In genomic region chr11:120666617-120667016, GRCm38 (mm10) we compare ENCODE assay signal across 17 mouse cellular contexts. TPM values are rescaled to one million over a fixed set of nuclear protein-coding genes. Genes with fewer than 3 reads are reported as not detected.
DNase-seq lines count a peak whose midpoint lies in the region; ATAC-seq and TF ChIP-seq lines count a peak whose summit lies in the region.
"Had no signal": no experiment of that assay in that cellular context is flagged by ENCODE, and none has a peak within 500 bp of the region (broad histone marks: within the 10 kb centered on the region; RNA-seq: fewer than 3 reads in every experiment).

No protein-coding gene starts in this region.

- H3K4me2 ChIP-seq in kidney, postnatal 0 days (ENCODE audit: low read length): no peak overlapping the region
- H3K4me2 ChIP-seq: liver, embryonic 12.5 days; midbrain, embryonic 12.5 days had no signal

- DNase-seq in adrenal gland, postnatal 14 days: peak; percentile 39
- DNase-seq in adrenal gland, adult 2 months: no peak
- peak; percentile 16 for DNase-seq in kidney, postnatal 0 days (ENCODE audit: low spot score)
- DNase-seq in kidney, adult 18-20 months: no peak
- peak; percentile 47 for DNase-seq in embryonic facial prominence, embryonic 10.5 days (ENCODE audit: low spot score)
- DNase-seq in retina, embryonic 14.5 days (ENCODE audit: low spot score): peak; percentile 32
- no peak for DNase-seq in thymus, adult 18-20 months
- DNase-seq in thymus, adult 2 months: no peak
- DNase-seq: cerebellum, adult 11-12 months; kidney, adult 2 months; right cerebral cortex, postnatal 4 days had no signal

- H3K9ac ChIP-seq in kidney, postnatal 0 days (ENCODE audit: low read depth, low read length): no peak overlapping the region
- H3K9ac ChIP-seq: liver, embryonic 12.5 days; midbrain, embryonic 12.5 days had no signal

- ATAC-seq in kidney, postnatal 0 days (replicated peaks; ENCODE audit: low FRiP score, low read depth): no peak
- ATAC-seq: hindbrain, embryonic 16.5 days; liver, embryonic 12.5 days had no signal

- 0 out of 2 replicates have a peak, but pooled peaks cover 6% of the 10 kb centered on the region for H3K27me3 ChIP-seq in kidney, postnatal 0 days (ENCODE audit: insufficient read depth, low read length)
- peaks cover 47% of the 10 kb centered on the region for H3K27me3 ChIP-seq in embryonic facial prominence, embryonic 10.5 days (replicated peaks; ENCODE audit: low read depth, poor library complexity, severe bottlenecking)
- peaks cover 4% of the 10 kb centered on the region for H3K27me3 ChIP-seq in thymus, adult 2 months (ENCODE audit: control insufficient read depth, insufficient read depth, low read length)

- WGBS in kidney, postnatal 0 days: 10% methylated on average over 3 of the region's 3 CpGs
- 5% methylated on average over 3 of the region's 3 CpGs for whole genome bisulfite sequencing in embryonic facial prominence, embryonic 10.5 days
- 78% methylated on average over 3 of the region's 3 CpGs for WGBS in thymus, adult 2 months

- H3K9me3 ChIP-seq in kidney, postnatal 0 days (replicated peaks; ENCODE audit: low read length): no peaks in the 10 kb centered on the region
- no peaks in the 10 kb centered on the region for H3K9me3 ChIP-seq in embryonic facial prominence, embryonic 10.5 days
- H3K9me3 ChIP-seq: liver, embryonic 12.5 days; midbrain, embryonic 12.5 days had no signal

- no peak for TF ChIP-seq POLR2A in thymus, adult 2 months (IDR thresholded peaks at IDR 0.05; ENCODE audit: control insufficient read depth, extremely low read depth, insufficient read depth, low read length, poor library complexity)

- no peak overlapping the region for H3K4me3 ChIP-seq in kidney, postnatal 0 days (replicated peaks; ENCODE audit: low read depth, low read length)
- no peak overlapping the region for H3K4me3 ChIP-seq in embryonic facial prominence, embryonic 10.5 days
- no peak overlapping the region for H3K4me3 ChIP-seq in thymus, adult 2 months (ENCODE audit: control insufficient read depth, insufficient read depth, low read length)
- H3K4me3 ChIP-seq: liver, embryonic 12.5 days; midbrain, embryonic 12.5 days had no signal

- no peak for TF ChIP-seq CTCF in kidney, postnatal 0 days (IDR thresholded peaks at IDR 0.05; ENCODE audit: low read depth)
- no peak for TF ChIP-seq CTCF in thymus, adult 2 months (IDR thresholded peaks at IDR 0.05; ENCODE audit: borderline replicate concordance, control insufficient read depth, extremely low read depth, insufficient read depth, low read length, poor library complexity)

- no peak overlapping the region for H3K27ac ChIP-seq in kidney, postnatal 0 days
- no peak overlapping the region for H3K27ac ChIP-seq in embryonic facial prominence, embryonic 10.5 days (replicated peaks)
- no peak overlapping the region for H3K27ac ChIP-seq in thymus, adult 2 months (ENCODE audit: control insufficient read depth, insufficient read depth, low read length)
- H3K27ac ChIP-seq: liver, embryonic 12.5 days; midbrain, embryonic 12.5 days had no signal

- no peaks in the 10 kb centered on the region for H3K4me1 ChIP-seq in kidney, postnatal 0 days (replicated peaks; ENCODE audit: insufficient read depth, low read length)
- peaks cover 17% of the 10 kb centered on the region for H3K4me1 ChIP-seq in embryonic facial prominence, embryonic 10.5 days
- H3K4me1 ChIP-seq in thymus, adult 2 months (replicated peaks; ENCODE audit: control insufficient read depth, insufficient read depth, low read length): no peaks in the 10 kb centered on the region
- H3K4me1 ChIP-seq: liver, embryonic 12.5 days had no signal

- H3K36me3 ChIP-seq in kidney, postnatal 0 days (ENCODE audit: insufficient read depth, low read length): no peaks in the 10 kb centered on the region
- H3K36me3 ChIP-seq in embryonic facial prominence, embryonic 10.5 days (replicated peaks): no peaks in the 10 kb centered on the region
- no peaks in the 10 kb centered on the region for H3K36me3 ChIP-seq in thymus, adult 2 months (ENCODE audit: control insufficient read depth, insufficient read depth, low read length)
- H3K36me3 ChIP-seq: liver, embryonic 12.5 days; midbrain, embryonic 12.5 days had no signal

RNA-seq across cellular contexts. Expression of gene Notum, which starts 5.6 kb away (rescaled TPM):
- 8.3 and 11.2 TPM in 2 replicates for total RNA-seq in adrenal gland, postnatal 14 days (2021)
- 1 to 10 TPM; 2.8 to 8.1 TPM for total RNA-seq in adrenal gland, adult 2 months (2021)
- 7.4 and 9.3 TPM in 2 replicates for polyA plus RNA-seq in adrenal gland, adult 2 months (2012; rRNA removed)
- polyA plus RNA-seq in kidney, postnatal 0 days (2015; fragmentation: Nextera tagmentation; extraction: Ambion mirVana): 5.3 and 7.4 TPM in 2 replicates
- polyA plus RNA-seq in embryonic facial prominence, embryonic 10.5 days (2016; fragmentation: Nextera tagmentation; extraction: Ambion mirVana): 4.4 and 4.8 TPM in 2 replicates
- 0.24 and 0.89 TPM in 2 replicates for polyA plus RNA-seq in thymus, adult 2 months (2012; rRNA removed)
- total RNA-seq: common myeloid progenitor, adult 5-6 weeks; gastrocnemius, adult 18-20 months had no signal

RNA-seq across cellular contexts. Expression of gene Aspscr1, which starts 6.2 kb away (rescaled TPM):
- total RNA-seq in adrenal gland, postnatal 14 days (2021): 69.4 and 71.3 TPM in 2 replicates
- 10 to 100 TPM; 74.9 to 84.1 TPM for total RNA-seq in adrenal gland, adult 2 months (2021)
- 124 and 125 TPM in 2 replicates for polyA plus RNA-seq in adrenal gland, adult 2 months (2012; rRNA removed)
- polyA plus RNA-seq in kidney, postnatal 0 days (2015; fragmentation: Nextera tagmentation; extraction: Ambion mirVana): 122 TPM in 2 replicates
- polyA plus RNA-seq in embryonic facial prominence, embryonic 10.5 days (2016; fragmentation: Nextera tagmentation; extraction: Ambion mirVana): 151 and 155 TPM in 2 replicates
- 170 and 183 TPM in 2 replicates for polyA plus RNA-seq in thymus, adult 2 months (2012; rRNA removed)

RNA-seq across cellular contexts. Expression of gene Myadml2, which starts 18.7 kb away (rescaled TPM):
- 0.94 TPM in 1 of 2 replicates, not detected in the other for total RNA-seq in adrenal gland, postnatal 14 days (2021)
- 1 to 10 TPM in 1 of 2 experiments, not detected in 1; 1.0 TPM for total RNA-seq in adrenal gland, adult 2 months (2021)
- 0.11 and 0.59 TPM in 2 replicates for polyA plus RNA-seq in adrenal gland, adult 2 months (2012; rRNA removed)
- polyA plus RNA-seq in kidney, postnatal 0 days (2015; fragmentation: Nextera tagmentation; extraction: Ambion mirVana): 0.24 and 0.28 TPM in 2 replicates
- polyA plus RNA-seq in embryonic facial prominence, embryonic 10.5 days (2016; fragmentation: Nextera tagmentation; extraction: Ambion mirVana): not detected in 2 replicates
- 1.2 and 3.2 TPM in 2 replicates for polyA plus RNA-seq in thymus, adult 2 months (2012; rRNA removed)
- total RNA-seq: common myeloid progenitor, adult 5-6 weeks had no signal
- polyA plus RNA-seq: midbrain, embryonic 12.5 days; neural tube, embryonic 11.5 days had no signal

RNA-seq across cellular contexts. Expression of gene Pycr1, which starts 23.0 kb away (rescaled TPM):
- total RNA-seq in adrenal gland, postnatal 14 days (2021): 1.6 TPM in 2 replicates
- 1 to 10 TPM; 1.0 to 1.9 TPM for total RNA-seq in adrenal gland, adult 2 months (2021)
- polyA plus RNA-seq in adrenal gland, adult 2 months (2012; rRNA removed): 3.5 and 3.6 TPM in 2 replicates
- 12.2 and 13.9 TPM in 2 replicates for polyA plus RNA-seq in kidney, postnatal 0 days (2015; fragmentation: Nextera tagmentation; extraction: Ambion mirVana)
- 32.7 and 33.7 TPM in 2 replicates for polyA plus RNA-seq in embryonic facial prominence, embryonic 10.5 days (2016; fragmentation: Nextera tagmentation; extraction: Ambion mirVana)
- polyA plus RNA-seq in thymus, adult 2 months (2012; rRNA removed): 2.8 and 3.4 TPM in 2 replicates

RNA-seq across cellular contexts. Expression of gene Mafg, which starts 33.2 kb away (rescaled TPM):
- 51.8 and 55.3 TPM in 2 replicates for total RNA-seq in adrenal gland, postnatal 14 days (2021)
- 10 to 100 TPM; 48.1 to 60.7 TPM for total RNA-seq in adrenal gland, adult 2 months (2021)
- polyA plus RNA-seq in adrenal gland, adult 2 months (2012; rRNA removed): 54.3 and 66.9 TPM in 2 replicates
- 26.5 and 27.4 TPM in 2 replicates for polyA plus RNA-seq in kidney, postnatal 0 days (2015; fragmentation: Nextera tagmentation; extraction: Ambion mirVana)
- polyA plus RNA-seq in embryonic facial prominence, embryonic 10.5 days (2016; fragmentation: Nextera tagmentation; extraction: Ambion mirVana): 24.2 and 25.1 TPM in 2 replicates
- polyA plus RNA-seq in thymus, adult 2 months (2012; rRNA removed): 33.6 and 35.5 TPM in 2 replicates

Comparison
In these comparisons a context has a peak if more than half of its experiments do, and no peak if none do; other contexts are left out.
1. DNase-seq: peak in adrenal gland, postnatal 14 days (single experiment), kidney, postnatal 0 days (single experiment), embryonic facial prominence, embryonic 10.5 days (single experiment) and retina, embryonic 14.5 days (single experiment); none in adrenal gland, adult 2 months (single experiment), kidney, adult 18-20 months (single experiment), thymus, adult 18-20 months (0 of 2) and thymus, adult 2 months (single experiment).